Mouse (Mus musculus): ENCODE data around the gene Gpr21. TPM values are rescaled to one million over a fixed set of nuclear protein-coding genes. Genes with fewer than 3 reads are reported as not detected.

The Gpr21 gene
- polyA plus RNA-seq, 1 experiment, result 0.10 TPM

DNA sequence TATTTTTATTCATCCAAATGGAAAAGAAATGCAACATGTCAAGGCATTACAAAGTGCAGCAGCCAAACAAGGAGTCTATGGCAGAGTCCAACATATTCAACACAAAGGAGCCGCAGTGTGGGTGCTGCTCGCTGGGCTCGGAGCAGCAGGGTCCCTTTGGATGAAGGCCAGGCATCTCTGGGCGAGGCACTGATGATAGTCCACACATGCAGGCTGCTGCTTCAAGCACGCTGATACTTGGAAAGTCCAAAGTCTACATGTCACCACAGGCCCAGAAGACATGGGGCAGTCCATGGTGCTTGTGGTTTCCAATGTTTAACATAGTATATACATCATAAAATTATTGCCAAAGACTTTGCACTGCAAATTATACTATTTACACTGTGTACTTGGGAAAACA, 53.8 kb downstream of the Gpr21 start:
- H3K36me3 ChIP-seq (ENCODE audit: control insufficient read depth, insufficient read depth, low read length), result peaks cover 2% of the 10 kb centered on the region; the same call in 1 of the 2 replicates
- no peaks in the 10 kb centered on the region for H3K27me3 ChIP-seq (ENCODE audit: control insufficient read depth, insufficient read depth, low read length)
- no peak overlapping the region for H3K4me3 ChIP-seq (ENCODE audit: control insufficient read depth, low read depth, low read length)
- no peaks in the 10 kb centered on the region for H3K4me1 ChIP-seq (ENCODE audit: control insufficient read depth, insufficient read depth, low read length)
- no peak overlapping the region for H3K27ac ChIP-seq (ENCODE audit: control insufficient read depth, insufficient read depth, low read depth, low read length)
- TF ChIP-seq POLR2A (IDR thresholded peaks at IDR 0.05; ENCODE audit: control insufficient read depth, low read depth, low read length) (no peak), CTCF (IDR thresholded peaks at IDR 0.05; ENCODE audit: control insufficient read depth, insufficient read depth, insufficient replicate concordance, low read depth, low read length) (no peak)

Other genes starting within 250 kb of the Gpr21 start
- 0.11 and 0.14 TPM in 2 replicates for gene Olfr368, start 189.8 kb upstream of the Gpr21 start, polyA plus RNA-seq (2012; rRNA removed)
- gene Pdcl, start 157.0 kb upstream of the Gpr21 start, polyA plus RNA-seq (2012; rRNA removed), result 2.5 and 3.7 TPM in 2 replicates
- gene Rc3h2, start 93.4 kb upstream of the Gpr21 start, polyA plus RNA-seq (2012; rRNA removed), result 7.2 and 8.2 TPM in 2 replicates
- 2.0 and 2.5 TPM in 2 replicates for gene Zbtb26, start 73.2 kb upstream of the Gpr21 start, polyA plus RNA-seq (2012; rRNA removed)
- 1.5 and 2.2 TPM in 2 replicates for gene Zbtb6, start 73.2 kb upstream of the Gpr21 start, polyA plus RNA-seq (2012; rRNA removed)
- 8.3 and 10.3 TPM in 2 replicates for gene Rabgap1, start 73.1 kb upstream of the Gpr21 start, polyA plus RNA-seq (2012; rRNA removed)
- 44.9 and 45.8 TPM in 2 replicates for gene Strbp, start 187.5 kb downstream of the Gpr21 start, polyA plus RNA-seq (2012; rRNA removed)